Mouse (Mus musculus): Measurements from ENCODE around the gene Ppp1r14b.

GRCm38 (mm10) chr19:6983621-6984020 is 8.9 kb downstream of the Ppp1r14b start:
- TF ChIP-seq CTCF (IDR thresholded peaks at IDR 0.05; ENCODE audit: borderline replicate concordance, control insufficient read depth, extremely low read depth, insufficient read depth, low read length, poor library complexity), result no peak
- TF ChIP-seq POLR2A (IDR thresholded peaks at IDR 0.05; ENCODE audit: control insufficient read depth, extremely low read depth, insufficient read depth, low read length, poor library complexity), result no peak
